Mouse (Mus musculus) spleen, adult 12 weeks (tissue): ENCODE data around the gene Pih1d1.
A peak's percentile ranks its signal among the peaks of the same experiment; 100 is the strongest.
"Not testable (repeated sequence)": the region's sequence is repeated elsewhere in the genome, so short reads cannot be mapped to it uniquely, and the experiment has no call there.

Experiments
- DNase-seq: peaks from one replicate; pipeline ENCODE4 v3.0.0; 2022; ENCODE audit warnings: low spot score

The Pih1d1 gene

GRCm38 (mm10) chr7:45154096-45154992, at the start of gene Pih1d1, which contains the start of gene Aldh16a1:
Gene Pih1d1 (plus strand): TSS chr7:45154303.
Gene Aldh16a1 (minus strand): TSS chr7:45154584.
- peak; percentile 99 for DNase-seq

DNA sequence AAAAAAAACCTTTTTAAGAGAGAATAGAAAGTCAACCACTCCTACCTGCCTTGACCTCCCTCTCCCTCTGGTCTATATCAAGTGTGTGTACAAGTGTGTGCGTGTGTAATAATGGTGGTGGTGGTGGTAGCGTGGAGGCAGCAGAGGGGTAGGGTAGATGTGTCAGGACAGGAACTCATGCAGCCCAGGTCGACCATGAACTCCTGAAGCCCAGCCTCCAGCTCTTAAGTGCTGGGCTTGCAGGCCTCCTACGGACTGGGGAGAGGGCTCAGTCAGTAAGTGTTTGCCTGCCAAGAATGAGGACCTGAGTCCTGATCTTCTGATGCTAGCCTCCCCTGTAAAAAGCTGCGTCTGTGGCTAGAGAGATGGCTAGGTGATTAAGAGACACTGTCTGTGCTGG, 49.2 kb upstream of the Pih1d1 start:
- DNase-seq = no peak

DNA sequence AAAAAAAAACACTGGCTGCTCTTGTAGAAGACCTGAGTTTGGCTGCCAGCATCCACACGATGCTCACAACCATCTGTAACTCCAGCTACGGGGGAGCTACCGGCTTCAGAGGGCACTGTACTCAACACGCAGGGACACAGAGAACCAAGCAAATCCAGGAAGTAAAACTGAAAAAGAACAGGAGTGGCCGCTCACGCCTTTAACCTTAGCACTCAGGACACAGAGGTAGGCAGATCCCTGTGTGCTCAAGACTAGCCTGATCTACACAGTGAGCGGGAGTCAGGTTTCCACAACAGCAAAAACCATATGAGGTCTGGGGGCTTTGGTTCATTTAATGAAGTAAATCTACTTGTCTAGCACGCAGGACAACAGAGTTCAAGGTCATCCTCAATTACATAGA, 48.6 kb upstream of the Pih1d1 start:
- DNase-seq = no peak

DNA sequence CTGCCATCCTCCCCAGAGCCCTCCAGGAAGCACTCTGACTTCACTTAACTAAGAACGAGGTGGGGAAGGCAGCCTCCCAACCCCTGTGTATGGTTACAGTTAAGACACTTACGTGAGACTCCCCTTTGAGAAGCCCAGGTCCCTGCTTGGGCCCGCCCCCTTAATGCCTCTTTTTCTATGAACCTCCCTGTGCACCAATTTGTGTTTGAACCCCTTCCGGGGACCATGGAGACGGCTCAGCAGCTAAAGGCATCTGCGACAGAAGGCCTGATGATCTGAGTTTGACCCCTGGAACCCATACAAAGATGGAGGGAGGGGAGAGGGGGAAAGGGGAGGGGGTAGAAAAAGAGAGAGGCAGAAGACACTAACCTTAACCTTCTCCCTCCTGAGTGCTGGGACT, 47.7 kb upstream of the Pih1d1 start:
- DNase-seq = no peak

DNA sequence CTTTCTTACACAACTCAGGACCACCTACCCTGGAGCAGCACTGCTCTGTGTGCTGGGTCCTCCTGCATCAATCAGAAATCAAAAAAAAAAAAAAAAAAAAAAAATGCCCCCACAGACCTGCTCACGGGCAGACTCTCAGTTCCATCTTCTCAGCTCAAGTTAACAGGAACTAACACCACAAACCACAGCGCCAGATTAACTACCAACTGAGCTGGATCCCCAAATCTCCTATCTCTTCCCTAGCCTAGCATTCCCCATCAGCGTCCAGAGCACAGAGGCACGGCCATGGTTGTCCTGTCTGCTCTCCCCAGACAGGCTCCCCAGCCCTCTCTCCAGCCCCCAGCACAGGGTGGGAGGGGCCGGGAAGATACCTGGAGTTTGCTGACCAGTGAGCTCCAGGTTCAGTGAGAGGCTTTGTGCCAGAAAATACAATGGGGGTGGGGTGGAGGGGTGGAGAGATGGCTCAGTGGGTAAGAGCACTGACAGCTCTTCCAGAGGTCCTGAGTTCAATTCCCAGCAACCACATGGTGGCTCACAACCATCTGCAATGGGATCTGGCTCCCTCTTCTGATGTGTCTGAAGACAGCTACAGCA, 47.0 kb upstream of the Pih1d1 start:
- no peak for DNase-seq

DNA sequence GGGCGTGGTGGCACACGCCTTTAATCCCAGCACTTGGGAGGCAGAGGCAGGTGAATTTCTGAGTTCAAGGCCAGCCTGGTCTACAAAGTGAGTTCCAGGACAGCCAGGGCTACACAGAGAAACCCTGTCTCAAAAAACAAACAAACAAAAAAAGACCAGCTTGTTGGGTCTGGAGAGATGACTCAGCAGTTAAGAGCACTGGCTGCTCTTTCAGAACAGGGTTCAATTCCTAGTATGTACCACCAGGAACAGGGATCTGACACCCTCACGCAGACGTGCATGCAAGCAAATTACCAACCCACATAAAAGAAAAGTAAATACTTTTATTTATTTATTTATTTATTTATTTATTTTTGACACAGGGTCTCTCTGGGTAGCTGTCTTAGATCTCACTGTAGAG, 44.0 kb upstream of the Pih1d1 start:
- DNase-seq = not testable (repeated sequence)

GRCm38 (mm10) chr7:45111940-45112339, 42.2 kb upstream of the Pih1d1 start:
- no peak for DNase-seq

- no peak for DNase-seq
Observed at GRCm38 (mm10) chr7:45112529-45112928, 41.6 kb upstream of the Pih1d1 start.

DNA sequence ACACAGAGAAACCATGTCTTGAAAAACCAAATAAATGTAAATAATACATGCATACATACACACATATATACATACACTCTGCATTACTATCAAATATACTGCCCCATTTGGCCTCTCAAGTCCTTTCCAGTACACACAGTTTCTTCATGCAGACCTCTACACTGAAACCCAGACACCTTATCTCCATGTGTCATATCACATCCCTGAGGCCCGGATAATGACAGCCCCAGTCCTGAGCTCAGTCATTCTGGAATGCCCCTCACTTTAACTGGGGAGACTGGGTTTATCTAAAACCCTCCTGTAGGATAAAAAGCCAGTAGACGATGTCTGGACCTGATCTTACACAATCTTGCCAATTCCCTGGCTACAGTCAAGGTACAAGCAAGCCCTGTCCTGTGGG, 40.6 kb upstream of the Pih1d1 start:
- DNase-seq = no peak

DNA sequence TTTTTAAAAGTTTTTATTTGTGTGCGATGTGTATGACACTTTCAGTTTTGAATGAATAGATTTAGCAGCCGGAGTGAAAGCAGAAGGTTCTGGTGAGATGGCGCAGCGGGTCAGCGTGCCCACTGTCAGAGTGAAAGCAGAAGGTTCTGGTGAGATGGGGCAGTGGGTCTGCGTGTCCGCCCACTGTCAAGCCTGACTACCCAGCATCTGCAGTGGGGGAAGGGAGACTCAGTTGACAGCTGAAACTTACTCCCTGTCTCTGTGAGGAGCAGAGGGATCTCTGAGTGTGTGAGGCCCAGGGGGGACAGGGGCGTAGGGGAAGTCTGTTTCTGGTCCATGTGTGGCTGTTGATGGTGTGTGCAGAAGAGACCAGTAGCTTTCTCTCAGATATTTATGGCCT, 36.5 kb upstream of the Pih1d1 start:
- no peak for DNase-seq

- DNase-seq = no peak
Observed at GRCm38 (mm10) chr7:45118336-45118735, 35.8 kb upstream of the Pih1d1 start.

DNA sequence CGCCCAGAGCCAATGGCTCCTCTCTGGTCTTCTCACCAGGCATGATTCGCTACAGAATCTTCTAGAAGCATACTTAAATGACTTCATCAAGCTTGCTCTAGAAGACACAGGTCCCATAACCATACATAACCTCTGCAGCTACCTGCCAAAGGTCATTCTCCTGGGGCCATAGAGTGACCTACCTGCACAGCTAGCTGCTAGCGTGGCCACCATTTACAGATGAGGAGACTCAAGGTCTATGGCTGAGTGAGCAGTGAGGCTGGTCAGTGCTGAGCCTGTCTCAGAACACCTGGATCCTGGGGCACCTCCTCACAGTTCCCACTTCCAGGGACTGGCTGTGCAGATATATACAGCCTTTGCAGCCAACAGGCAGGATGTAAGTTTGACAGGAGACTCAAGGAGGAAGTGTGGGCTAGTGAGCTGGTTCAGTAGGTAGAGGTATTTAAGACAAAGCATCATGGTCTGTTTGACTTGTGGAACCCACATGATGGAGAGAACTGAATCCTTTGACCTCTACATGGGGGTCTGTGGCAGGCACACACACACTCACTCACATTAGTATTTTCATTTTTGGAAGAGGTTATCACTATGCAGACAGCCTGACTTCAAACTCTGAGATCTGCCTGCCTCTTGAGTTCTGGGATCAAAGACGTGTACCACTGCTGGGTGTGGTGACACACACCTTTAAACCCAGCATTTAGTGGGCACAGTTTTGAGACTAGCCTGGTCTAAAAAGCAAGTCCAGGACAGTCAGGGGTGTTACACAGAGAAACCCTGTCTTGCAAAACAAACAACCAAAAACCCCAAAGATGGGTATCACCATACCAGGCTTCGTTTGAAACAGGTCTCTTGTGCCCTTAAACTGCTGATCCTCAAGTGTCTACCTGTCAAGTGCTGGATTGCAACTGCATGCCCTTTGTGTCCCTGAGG, 34.1 kb upstream of the Pih1d1 start:
- DNase-seq = no peak

- peak; percentile 64 for DNase-seq
Observed at GRCm38 (mm10) chr7:45121404-45121803, 32.7 kb upstream of the Pih1d1 start.

DNA sequence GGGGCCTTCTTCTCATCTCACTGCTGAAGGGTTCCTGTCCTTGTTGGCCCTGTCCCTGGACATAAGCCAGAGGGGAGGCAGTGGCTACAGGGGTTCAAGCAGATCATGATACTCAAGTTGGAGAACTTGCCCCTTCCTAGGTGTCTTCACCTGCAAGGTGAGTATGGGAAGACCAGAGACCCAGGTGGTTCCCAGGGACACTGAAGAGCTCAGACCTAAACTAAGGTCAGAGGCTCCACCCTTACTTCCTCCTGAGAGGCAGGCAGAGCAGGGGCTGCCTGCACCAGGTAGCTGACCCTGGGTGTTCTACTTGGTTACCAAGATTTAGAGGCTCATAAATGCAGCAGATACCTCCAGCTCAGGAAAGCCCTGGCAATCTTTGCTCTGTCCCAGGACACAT, 32.1 kb upstream of the Pih1d1 start:
- DNase-seq = no peak

- DNase-seq = no peak
Observed at GRCm38 (mm10) chr7:45122561-45123185, 31.4 kb upstream of the Pih1d1 start.

- DNase-seq = no peak
Observed at GRCm38 (mm10) chr7:45123186-45123570, 30.9 kb upstream of the Pih1d1 start.

DNA sequence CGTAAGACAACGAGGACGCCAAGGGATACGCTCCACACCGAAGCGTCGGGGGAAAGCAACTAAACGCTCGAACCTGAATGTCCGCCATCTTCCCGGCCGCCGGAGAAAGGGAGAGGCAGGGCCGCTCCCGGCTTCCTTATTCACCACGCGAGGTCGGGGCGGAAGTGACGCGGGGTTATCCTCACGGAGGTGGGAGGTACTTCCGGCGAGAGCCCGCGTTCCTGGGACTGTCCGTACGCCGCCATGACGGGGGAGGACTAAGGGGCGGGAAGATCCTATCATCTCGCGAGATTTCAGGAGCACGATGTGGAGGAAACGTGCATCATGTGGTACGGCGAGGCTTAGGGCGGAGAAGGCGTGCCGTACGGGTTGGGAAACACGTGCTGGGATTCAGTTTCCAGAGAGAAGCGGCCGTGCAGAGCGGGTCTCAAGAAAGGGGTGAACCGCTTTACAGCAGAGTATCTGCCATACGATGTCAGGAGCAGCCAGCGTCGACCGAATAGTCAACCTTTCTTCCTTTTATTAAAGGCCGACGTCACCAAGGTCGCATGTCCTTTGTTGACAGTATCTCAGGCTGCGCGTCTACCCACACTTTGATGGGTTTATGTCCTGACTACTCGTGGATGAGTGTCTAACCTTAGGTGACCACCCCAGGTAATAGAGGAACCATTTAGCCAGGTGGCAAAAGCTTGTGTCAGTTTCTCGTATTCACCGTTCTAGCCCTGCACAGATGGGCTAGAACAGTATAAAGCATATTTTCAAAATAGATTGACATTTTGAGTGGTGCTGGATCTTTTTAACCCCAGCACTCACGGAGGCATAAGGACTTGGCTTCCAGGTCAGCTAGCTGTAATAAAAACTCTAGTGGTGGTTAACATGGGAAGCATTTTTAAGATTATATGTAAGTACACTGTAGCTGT, 29.6 kb upstream of the Pih1d1 start, which contains the start of gene Rps11:
Gene Rps11, minus strand, starts transcription at position 216 of the 920 bp plus-strand sequence.
- peak; percentile 97 for DNase-seq

DNA sequence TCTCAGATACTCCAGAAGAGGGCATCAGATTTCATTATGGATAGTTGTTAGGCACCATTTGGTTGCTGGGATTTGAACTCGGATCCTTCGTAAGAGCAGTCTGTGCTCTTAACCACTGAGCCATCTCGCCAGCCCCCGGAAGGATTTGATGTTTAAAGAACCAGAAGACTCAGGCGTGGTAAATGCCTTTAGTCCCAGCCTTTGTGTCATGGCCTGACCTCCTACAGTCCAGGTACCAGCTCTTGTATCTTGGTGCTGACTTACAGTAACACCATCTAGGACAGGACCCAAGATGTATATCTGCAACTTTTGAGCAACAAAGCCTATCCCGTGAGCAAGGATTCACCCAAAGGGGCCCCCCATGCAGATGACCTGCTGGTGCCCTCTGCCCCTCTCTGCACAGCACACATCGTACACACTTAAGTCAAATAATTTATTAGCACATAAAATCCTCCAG, 28.9 kb upstream of the Pih1d1 start:
- DNase-seq = no peak

DNA sequence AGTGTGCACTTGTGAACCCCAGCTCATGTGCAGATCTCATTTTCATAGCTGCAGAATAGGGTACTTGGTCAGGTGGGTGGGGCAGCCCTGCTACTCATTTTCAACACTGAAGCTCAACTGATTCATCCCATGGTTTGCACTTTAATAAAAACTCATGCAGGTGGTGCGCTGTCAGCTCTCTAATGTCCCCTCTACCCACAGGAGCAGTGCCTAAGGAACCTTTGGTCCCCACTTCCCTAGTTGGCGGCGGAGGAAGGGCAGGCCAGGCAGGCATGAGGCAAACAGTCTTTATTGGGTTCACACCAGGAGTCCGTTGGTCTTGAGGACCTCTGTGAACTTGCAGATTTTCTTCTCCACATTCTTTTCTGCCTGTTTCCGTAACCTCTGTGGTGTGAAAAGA, 28.5 kb upstream of the Pih1d1 start:
- not testable (repeated sequence) for DNase-seq

DNA sequence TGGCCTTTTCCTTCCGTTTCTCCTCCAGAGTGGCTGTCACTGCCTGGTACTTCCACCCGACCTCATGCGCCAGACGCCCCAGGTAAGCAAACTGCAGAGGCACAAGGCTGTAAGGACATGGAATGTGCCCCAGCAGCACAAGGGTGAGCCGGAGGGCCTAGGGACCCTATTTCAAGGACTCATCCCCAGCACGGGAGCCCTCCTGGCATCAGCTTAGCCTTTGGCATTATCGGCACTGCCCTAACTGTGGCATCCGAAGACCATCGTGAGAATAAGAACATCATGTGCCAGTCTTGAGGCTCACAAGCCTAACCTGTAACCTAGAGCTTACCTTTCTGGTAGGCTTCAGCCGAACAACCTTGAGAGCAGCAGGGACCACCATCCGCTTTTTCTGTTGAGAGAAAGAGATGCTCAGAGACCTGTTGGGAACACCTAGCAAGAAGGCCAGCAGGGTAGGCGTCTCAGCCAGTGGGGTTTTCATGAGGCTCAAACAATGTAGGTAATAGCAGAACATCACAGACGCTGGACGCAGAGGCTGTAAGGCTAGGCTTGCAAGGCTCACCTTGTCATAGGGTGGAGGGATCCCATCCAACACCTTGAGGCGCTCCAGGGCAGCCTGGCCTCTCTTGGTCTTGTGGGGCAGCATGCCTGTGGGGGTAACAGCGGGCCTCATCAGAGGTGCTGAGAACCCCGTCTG, 27.8 kb upstream of the Pih1d1 start:
- DNase-seq = no peak
